Mouse (Mus musculus) urinary bladder, adult 2 months (tissue): ENCODE results near the gene Lmf1. TPM values are rescaled to one million over a fixed set of nuclear protein-coding genes. Genes with fewer than 3 reads are reported as not detected.

Source experiments
- DNase-seq: peaks from one replicate; pipeline ENCODE4 v3.0.0; 2022; ENCODE audit warnings: low spot score
- polyA plus RNA-seq: library from polyadenylated mRNA; depleted of rRNA; stranded (reverse); fragments of >200 nt; gene quantifications from 2 replicates; pipeline ENCODE4 v1.2.3, GENCODE M21; 2012

The Lmf1 gene
- polyA plus RNA-seq, 1 experiment = 12.5 TPM

DNA sequence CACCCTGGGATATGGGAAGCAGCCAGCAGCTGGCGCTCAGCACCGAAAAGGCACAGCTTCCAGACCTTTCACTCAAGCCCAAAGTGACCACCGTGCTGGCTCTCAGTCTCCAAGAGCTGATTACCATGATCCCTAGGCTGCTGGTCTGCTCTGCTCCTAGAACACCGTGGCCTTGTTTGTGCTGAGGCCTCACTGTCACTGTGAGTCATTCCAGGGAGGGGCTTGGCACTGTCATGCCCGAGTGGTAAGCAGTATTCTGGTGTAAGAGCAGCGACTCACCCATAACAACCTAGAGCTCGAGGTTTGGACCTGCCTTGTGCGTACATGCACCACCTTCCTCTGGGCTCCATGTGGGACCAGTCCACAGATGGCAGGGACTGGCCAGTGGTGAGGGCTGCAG lies 63.1 kb downstream of the Lmf1 start:
- no peak for DNase-seq

DNA sequence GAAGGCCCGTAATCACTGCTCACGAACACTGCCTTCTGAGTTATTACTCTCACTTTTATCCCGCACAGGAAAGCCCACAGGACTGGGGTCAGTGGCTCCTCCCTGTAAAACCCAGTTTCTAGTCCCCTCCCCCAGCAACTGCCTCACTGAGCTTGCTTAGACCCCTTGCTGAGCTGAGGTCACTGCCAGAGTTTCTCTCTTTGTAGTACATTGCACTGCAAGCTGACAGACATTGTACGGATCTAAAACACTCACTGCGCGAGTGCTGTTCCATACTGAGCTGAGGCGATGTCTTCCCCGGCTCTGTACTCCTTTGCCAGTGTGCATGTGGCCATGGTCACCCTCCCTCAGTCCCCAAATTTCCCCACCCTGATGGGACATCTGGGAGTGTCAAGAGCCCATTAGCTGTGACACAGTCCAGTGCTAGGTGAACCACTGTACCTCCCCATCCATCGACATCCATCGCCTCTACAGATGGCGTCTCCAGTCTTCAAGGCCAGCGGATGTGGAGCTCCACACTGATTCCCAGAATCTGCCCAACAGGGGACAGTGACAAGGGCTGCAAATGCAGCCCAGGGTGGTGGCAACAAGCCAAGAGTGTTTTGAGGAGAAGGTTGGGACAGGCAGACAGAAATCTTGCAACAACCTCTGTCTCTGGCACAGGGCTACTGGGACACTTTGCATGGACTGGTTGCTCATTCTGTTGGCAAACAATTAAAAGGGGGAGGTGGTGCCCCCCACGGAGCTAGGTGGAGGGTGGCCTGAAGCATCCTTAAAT lies 64.8 kb downstream of the Lmf1 start:
- no peak for DNase-seq

DNA sequence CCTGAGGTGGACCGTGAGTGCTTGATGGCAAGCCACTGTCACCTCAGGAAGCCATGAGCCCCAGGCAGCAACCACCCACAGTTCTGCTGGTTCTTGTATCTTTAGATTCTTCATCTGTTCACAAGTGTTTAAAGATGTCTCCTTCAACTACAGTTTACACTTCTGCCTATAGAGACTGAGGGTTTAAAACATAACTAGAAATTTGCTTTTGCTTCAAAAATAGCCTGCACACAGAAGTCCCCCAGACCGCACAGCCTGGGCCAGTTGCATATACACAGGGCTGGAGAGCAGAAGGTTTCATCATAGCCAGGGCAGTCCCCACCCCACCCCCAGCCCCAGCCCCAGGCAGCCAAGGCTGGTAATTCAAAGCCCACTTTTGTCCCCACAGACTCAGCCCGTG lies 65.9 kb downstream of the Lmf1 start:
- DNase-seq = no peak

DNA sequence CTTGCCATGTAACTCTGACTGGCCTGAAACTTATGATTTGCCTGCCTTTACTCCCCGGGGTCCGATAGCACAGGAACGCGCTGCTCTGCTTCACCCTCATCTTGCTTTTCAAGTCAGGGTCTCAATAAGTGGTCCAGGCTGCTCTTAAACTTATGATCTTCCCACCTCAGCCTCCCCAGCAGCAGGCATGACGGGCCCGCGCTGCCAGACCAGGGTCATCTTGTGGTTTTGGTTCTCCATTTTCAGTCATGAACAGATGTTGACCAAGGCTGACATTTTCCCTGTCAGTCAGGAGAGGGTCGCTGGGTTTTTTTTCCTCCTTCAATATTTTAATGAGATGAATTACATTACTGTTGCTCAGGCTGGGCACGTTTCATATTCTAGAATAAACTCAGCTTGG lies 66.8 kb downstream of the Lmf1 start:
- DNase-seq = no peak

DNA sequence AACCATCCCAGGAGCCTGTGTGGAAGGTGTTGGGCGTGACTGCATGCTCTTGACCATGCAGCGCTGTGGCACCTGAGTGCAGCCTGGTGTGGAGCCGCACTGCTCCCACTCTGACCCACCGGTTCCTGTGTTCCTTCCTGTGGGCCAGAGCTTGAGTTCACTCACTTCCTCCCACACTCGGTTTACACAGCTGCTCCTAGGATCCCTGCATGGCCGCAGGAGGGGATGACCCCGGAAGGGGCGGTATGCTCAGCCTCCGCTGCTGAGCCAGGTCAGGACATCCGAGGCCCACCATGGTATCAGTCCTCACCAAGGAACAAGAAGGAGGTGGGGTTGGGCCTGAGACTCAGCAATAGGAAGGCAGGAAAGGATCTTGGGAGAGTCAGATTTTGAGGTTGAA lies 69.0 kb downstream of the Lmf1 start:
- DNase-seq = no peak

DNA sequence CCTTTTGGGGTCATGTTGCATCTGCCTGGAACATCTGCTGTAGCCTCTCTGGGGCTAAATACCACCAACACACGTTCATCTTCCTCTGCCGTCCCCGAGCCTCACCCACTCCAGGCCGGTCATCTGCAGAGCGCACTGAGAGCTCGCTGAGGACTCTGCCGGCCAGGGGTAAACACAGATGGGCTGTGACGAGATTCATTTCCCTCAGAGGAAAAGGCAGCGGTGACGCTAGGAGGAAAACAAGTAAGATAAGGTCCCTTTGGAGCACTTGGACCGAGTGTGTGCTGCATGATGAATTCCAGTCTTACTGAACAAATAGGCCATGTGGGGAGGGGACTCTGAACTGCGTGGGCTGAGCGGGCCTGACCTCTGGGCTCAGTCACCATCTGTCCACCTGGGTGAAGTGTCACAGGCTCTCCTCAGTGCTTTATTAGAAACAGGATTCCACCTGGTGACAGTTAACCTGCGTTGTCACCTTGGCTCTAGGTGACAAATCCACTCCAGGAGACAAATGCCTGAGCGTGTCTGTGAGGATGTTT lies 69.9 kb downstream of the Lmf1 start:
- DNase-seq = no peak

DNA sequence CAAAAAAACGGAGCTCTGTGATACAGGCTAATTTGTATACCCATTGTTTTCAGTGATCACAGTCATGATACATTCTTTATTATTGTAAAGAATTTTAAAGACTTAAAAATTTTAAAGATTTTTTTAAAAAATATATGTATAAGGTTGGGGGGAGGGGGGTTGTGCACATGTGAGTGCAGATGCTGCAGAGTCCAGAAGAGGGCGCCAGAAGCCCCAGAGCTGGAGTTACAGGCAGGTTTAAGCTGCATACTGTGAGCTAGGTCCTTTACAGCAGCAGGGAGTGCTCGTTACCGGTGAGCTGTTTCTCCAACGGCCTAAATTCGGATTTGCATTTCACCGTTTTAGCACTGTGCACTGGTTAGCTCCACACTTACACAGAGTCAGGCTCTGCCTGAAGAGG lies 71.8 kb downstream of the Lmf1 start:
- no peak for DNase-seq

DNA sequence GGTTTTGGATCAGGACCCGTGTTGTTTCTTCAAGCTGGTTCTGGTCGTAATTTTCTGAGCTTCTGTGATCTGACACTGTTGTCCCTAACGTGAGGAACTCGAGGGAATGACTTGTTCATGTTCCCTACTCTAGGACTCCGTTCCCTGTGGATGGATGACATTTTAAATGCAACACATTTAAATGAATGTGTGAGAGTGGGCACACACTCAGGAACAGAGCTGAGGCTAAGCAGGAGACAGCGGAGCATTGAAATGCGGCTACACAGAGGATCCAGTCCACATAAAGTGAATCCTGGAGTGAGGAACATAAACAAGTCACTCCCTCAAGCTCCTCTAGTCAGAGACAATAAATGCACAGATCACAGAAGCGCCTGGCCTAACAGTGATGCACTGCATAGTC lies 73.4 kb downstream of the Lmf1 start:
- no peak for DNase-seq

DNA sequence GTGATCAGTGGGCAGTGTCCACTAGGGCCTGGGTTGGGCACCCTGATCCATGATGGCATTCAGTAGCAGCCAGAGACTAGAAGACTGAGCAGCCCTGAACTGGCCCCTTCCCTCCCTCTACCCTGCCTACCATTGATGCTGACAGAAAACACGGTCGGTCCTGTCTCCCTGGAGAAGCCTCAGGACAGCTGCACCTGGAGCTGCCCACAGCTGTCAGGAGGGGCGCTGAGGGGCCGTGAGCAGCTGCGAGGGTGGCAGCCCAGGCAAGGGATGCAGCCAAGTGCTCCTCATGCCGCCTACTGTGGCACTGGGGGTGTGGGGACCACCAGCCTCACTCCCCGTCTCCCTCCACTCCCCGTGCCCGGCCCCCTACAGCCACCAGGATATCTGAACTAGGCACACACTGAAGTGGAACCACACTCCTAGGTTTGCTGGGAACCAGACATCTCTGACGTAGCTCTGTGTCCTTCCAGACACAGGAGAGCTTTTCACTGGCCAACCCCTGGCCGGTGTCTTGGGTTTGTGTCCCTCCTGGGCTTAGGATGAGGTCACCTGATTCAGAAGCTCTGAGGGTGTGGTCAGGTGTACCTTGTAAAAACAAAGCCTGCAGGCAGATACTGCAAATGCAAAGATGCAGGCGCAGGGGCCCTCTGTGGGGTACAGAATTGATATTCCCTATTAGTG lies 77.4 kb downstream of the Lmf1 start:
- no peak for DNase-seq

DNA sequence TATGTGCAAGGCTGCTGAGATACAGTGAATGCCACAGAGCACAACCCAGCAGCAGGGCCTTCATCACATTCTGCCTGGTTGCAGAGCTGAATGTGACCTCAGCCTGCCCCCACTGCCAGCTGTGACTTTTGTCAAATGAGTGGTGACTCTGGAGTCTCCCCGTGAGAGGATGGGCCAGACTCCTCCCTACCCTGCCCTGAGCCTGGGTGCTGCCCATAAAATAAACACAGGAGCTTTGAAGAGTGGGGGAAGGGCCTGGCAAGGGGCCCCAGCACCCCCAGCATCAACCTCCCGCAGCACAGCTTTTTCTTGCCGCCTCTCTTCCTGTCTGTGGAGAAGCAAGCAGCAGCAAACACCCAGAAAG lies 77.9 kb downstream of the Lmf1 start:
- DNase-seq = no peak

DNA sequence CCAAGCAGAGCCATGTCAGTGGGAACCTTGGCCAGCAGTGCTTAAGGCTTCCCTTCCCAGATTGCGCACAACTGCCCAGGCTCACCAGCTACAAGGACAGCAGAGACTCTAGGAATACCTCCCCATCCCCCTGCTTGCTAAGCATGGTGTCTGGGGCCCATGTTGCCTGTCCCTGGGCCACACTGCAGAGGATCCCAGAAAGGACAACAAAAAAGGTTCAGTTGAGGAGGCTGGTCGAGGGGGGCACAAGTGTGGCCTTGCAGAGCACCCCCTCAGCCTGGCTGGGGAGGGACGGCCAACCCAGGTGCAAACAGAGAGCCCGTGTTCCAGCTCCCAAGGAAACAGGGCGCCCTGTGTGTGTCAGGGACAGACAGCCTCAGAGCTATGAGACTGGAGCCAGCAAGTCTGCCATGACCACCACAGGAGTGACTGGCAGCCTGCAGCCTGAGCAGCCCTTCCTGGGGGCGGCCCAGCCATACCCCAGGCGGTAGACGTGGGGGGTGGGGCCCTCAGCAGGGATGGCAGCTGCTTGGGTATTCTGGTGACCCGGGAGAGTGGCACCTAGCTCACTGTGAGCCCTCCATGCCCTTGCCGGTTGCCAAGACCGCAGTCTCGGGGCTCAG lies 84.4 kb downstream of the Lmf1 start:
- no peak for DNase-seq

DNA sequence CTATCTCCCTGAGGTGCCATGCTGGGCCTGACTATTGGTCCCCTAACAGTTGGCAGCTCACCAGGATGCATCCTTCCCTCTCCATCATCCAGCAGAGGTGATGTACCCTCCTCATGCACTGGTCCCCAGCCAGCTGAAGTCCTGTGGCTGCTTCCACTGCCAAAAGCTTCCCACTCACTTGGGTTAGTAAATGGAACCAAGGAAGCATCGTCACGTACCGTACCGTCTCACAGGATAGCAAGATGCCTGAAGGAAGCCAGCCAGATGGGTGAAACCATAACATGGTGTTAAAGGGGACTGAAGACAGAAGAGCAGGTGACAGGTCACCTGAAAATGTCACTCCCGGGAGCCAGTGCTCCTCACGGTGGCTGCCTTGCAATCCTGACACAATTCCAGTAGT lies 86.6 kb downstream of the Lmf1 start:
- no peak for DNase-seq

DNA sequence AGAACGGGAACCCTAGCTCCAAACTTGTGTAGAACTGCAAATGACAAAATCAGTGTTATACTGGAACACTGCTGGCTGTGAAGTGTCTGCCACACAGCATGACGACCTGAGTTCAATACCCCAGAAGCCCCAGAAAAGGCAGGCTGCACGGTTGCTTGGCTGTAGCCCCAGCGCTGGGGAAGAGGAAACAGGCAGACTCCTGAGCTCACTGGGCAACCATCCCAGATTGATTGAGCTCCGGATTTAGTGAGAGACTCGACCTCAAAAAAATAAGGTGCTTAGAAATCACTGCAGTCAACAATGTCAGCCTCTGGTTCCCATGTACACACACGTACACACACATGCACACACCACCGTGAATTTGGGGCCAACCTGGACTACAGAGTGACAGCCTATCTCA lies 87.0 kb downstream of the Lmf1 start:
- no peak for DNase-seq

DNA sequence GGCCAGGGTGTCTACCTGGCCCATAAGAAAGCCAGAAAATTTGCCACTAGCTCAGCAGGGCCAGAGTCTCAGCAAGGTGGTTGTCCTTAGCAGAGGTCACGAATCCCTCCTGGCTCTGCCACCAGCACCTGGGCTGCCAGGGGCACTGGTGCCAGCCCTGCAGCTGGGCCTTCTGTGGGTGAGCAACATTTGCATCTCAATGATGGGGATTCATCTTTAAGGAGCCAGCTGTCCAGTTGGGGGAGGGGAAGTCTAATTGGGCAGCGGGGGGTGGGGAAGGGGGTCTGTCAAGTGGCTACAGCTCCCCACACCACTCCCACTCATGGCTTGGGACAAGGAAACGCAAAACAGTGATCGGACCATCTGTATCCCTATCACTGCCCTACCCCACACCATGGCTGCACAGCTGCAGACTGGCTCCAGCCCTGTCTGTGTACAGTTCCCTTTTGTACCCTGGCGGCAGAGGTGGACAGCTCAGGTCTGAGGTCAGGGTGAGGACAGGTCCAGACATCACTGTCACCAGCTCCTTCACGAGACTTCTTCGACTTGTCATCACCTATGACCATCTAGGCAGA lies 89.7 kb downstream of the Lmf1 start:
- DNase-seq = no peak

DNA sequence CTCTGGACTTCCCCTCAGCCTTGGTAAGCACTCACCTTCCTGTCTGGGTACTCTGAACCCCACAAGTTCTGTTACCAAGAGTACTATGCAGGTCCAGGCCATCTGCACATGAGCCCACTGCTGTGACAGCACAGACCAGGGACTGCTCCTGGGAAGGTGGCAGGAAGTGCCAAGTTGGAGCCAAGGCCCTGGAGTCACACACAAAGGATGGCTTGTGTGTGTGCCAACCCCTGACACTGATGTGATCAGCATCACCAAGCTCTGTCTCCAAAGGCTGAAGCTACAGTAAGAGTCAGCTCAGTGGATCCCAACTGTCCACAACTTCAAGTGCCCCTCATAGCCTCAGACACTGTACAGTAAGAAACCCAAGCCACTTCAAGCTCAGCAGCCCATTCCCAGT lies 94.1 kb downstream of the Lmf1 start:
- DNase-seq = no peak

DNA sequence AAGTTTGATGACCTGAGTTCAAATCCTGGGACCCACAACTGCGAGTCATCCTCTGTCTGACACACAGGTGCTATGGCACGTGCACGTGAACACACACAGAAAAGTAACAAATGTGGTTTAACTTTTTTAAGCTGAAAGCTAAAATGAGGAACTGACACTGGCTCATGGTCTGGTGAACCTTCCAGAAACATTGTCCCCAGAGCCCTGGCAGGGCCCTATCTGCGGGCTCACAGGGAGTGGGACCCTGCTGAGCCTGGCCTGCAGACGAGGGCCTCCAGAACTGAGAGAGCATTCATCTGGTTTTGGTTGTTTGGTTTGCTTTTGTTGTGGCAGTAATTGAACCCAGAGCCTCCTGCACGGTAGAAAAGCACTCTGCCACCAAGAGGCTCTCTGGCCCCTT lies 99.1 kb downstream of the Lmf1 start:
- no peak for DNase-seq

DNA sequence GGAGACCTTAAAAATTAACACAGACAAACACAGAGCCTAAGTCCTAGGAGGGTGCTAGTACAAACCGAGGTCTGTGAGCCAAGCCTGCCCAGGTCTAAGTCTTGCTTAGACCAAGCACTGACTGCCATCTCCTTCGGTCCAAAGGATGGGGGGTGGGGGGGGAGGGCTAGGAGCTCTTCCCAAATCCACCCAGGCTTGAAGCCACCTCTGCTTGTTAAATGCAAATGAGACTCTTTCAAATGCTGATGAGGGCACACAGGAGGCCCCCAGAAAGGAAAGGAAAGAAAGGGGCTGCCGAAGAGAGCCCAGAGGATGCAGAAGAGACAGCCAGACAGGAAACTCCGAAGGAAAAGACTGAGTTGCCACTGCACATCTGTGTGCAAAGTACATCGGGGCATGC lies 100.9 kb downstream of the Lmf1 start:
- no peak for DNase-seq

DNA sequence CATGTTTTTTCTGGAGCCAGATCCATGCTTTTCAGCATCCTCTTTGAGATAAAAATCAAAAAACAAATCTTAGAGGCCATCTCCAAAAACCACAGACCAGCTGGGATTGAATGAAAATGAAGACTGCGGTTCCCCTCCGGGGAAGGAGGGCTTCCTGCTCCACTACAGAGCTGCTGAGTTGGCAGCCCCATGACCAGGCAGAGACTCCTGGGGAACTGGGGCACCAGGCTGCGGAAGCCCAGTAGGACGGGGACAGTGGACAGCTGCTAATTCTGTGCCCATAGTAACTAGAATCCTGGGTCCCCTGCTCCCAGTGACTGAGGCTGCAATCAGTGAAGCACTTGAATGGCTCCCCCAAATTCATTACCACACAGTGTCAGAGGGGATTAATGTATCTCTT lies 102.8 kb downstream of the Lmf1 start:
- DNase-seq = no peak

DNA sequence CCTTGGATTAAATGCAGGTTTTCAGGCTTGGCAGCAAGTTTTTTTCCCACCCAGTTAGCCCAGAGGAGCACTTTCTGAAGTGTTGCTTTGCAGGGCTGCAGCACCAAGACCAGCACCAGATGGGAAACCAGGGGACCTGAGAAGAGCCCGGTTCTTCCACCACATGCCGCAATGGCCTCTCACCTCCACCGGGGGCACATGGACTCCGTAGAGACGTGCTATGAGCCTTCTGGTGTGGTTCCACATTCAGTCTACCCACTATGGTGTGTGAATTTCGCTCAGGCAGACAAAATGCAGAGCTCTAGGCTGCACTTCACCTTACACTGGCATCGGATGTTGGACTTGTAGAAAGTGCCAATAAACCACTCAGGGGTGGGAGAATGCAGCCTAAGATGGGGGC lies 107.4 kb downstream of the Lmf1 start:
- no peak for DNase-seq

DNA sequence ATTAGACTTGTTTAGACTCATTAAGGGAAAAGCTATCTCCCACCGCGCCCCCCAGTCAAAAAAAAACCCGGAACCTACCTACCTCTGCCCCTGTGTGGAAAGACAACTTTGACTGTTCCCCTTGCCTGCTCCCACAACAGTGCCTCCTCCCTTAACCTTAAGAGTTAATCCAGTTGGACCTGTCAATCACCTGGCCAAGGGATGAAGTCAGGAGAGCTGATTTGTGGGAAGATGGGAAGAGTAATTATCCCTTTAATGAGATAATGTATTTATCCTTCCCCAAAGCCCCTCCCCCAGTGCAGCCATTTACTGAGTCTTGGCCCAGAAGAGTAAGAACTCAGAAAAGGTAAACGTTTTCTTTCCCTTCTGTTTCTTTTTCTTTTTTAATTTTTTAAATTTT lies 110.0 kb downstream of the Lmf1 start:
- DNase-seq = no peak

DNA sequence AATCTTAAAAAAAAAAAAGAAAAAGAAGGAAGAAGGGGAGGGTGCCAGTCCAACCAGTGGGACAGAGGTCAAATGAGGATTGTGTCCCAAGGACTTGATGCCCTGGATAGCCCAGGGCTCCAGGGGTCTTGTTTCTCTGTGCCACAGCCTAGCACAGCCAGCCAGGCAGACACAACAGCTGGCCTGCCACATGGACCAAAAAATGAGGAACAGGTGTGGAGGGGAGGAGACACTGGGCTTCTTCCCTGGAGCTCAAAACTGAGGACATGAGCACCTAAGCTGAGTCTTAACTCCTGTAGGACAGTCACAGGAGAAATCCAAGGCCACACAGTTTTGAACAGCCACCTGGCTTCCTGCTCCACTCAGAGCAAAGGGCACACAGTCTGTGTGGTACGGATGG lies 117.4 kb downstream of the Lmf1 start:
- no peak for DNase-seq

DNA sequence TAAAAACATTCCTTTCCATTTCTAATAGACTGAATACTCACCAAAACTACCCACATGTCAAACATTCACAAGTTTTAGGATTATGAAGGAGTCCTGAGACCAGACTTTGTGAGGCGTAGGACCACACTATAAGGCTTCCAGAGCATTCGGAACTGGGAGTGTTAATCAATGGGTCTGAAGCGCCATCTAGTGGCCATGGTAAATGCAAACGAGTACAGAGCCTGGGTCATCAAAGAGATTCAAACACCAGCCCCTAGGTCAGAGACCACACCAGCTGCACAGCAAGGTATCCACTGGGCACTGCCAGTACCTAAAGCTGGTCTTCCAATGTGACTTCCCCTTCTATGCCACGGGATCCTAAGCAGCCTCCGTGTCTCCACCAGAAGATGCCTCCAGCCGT lies 119.6 kb downstream of the Lmf1 start:
- no peak for DNase-seq
